Mouse (Mus musculus) lung, postnatal 0 days (tissue): ENCODE data around the gene H2-Eb1. TPM values are rescaled to one million over a fixed set of nuclear protein-coding genes. Genes with fewer than 3 reads are reported as not detected.

Source experiments
- ATAC-seq: fragments of 200-750 bp; cut with Nextera tagmentation; 2 replicates; pipeline ENCODE4 v1.8.0; 2017; ENCODE audit warnings: moderate library complexity
- DNase-seq: peaks from one replicate; pipeline ENCODE4 v3.0.0-alpha.2; 2016; ENCODE audit warnings: low spot score
- H3K27ac ChIP-seq: fragments of 300-500 bp; sonication (generic); 2 replicates; pipeline ENCODE4 v1.5.1; 2014; ENCODE audit warnings: antibody characterized with exemption, mild to moderate bottlenecking, low read length, mixed read lengths
- H3K27me3 ChIP-seq: fragments of 300-500 bp; sonication (generic); replicated peaks from 2 replicates; pipeline ENCODE4 v1.6.1; 2014; ENCODE audit warnings: low read length, mixed read lengths; ENCODE audit not compliant: insufficient read depth
- H3K36me3 ChIP-seq: fragments of 300-500 bp; sonication (generic); 2 replicates; pipeline ENCODE4 v1.6.1; 2014; ENCODE audit warnings: low read length, mixed read lengths; ENCODE audit not compliant: insufficient read depth
- H3K4me1 ChIP-seq: fragments of 300-500 bp; sonication (generic); 2 replicates; pipeline ENCODE4 v1.6.1; 2014; ENCODE audit warnings: antibody characterized with exemption, low read depth, low read length, mixed read lengths; ENCODE audit not compliant: insufficient read depth
- H3K4me2 ChIP-seq: fragments of 300-500 bp; sonication (generic); replicated peaks from 2 replicates; pipeline ENCODE4 v1.6.1; 2014; ENCODE audit warnings: low read depth, mild to moderate bottlenecking, low read length, moderate library complexity, mixed read lengths
- H3K4me3 ChIP-seq: fragments of 300-500 bp; sonication (generic); 2 replicates; pipeline ENCODE4 v1.5.1; 2014; ENCODE audit warnings: low read depth, low read length
- H3K9ac ChIP-seq: fragments of 300-500 bp; sonication (generic); replicated peaks from 2 replicates; pipeline ENCODE4 v1.6.1; 2014; ENCODE audit warnings: low read depth, mild to moderate bottlenecking
- H3K9me3 ChIP-seq: fragments of 300-500 bp; sonication (generic); 2 replicates; pipeline ENCODE4 v1.6.1; 2016; ENCODE audit warnings: low read length, mixed read lengths
- CTCF ChIP-seq: IDR thresholded peaks from 2 replicates; pipeline ENCODE4 v1.5.1; 2016; ENCODE audit warnings: antibody characterized with exemption, mild to moderate bottlenecking
- EP300 ChIP-seq: IDR thresholded peaks from 2 replicates; pipeline ENCODE4 v1.6.1; 2016; ENCODE audit warnings: antibody characterized with exemption, mild to moderate bottlenecking, control low read depth
- WGBS: fragments of 180-500 bp; shearing (Covaris S2); extraction: QIAGEN DNeasy Blood & Tissue Kit; methylation state at CpG from one replicate; pipeline ENCODE4 v1.1.7; 2014; 5-methylcytosine and 5-hydroxymethylcytosine counted together
- polyA plus RNA-seq: library from polyadenylated mRNA; unstranded; fragments of >200 nt; fragmentation: Nextera tagmentation; extraction: Ambion mirVana; gene quantifications from 2 replicates; pipeline ENCODE4 v1.2.1, GENCODE M21; 2015

Gene H2-Eb1
- polyA plus RNA-seq, 1 experiment from 2014 or later = 12.6 TPM

GRCm38 (mm10) chr17:34295307-34295706, 10.4 kb upstream of the H2-Eb1 start:
- Histone ChIP-seq H3K4me1 (no peaks in the 10 kb centered on the region), H3K9me3 (no peaks in the 10 kb centered on the region), H3K27me3 (no peaks in the 10 kb centered on the region), H3K36me3 (no peaks in the 10 kb centered on the region), H3K4me3 (no peak overlapping the region), H3K9ac (no peak overlapping the region), H3K4me2 (no peak overlapping the region), H3K27ac (no peak overlapping the region)
- TF ChIP-seq EP300 (no peak), CTCF (no peak)
- DNase-seq (no peak), ATAC-seq (no peak)

- WGBS = 22% methylated on average over 23 of the region's 23 CpGs
- Histone ChIP-seq H3K9me3 (no peaks in the 10 kb centered on the region), H3K4me2 (peak overlapping the region; percentile 36; the same call in 1 of the 2 replicates), H3K4me1 (no peaks in the 10 kb centered on the region), H3K4me3 (0 out of 2 replicates have a peak overlapping the region, but pooled peaks have one; percentile 8), H3K27ac (no peak overlapping the region), H3K36me3 (no peaks in the 10 kb centered on the region), H3K9ac (no peak overlapping the region), H3K27me3 (no peaks in the 10 kb centered on the region)
- TF ChIP-seq EP300 = no peak
- TF ChIP-seq CTCF = no peak
- peak; percentile 88 for DNase-seq
- ATAC-seq = peak; percentile 76
These were observed 9.5 kb upstream of the H2-Eb1 start for GRCm38 (mm10) chr17:34295891-34296794.

DNA sequence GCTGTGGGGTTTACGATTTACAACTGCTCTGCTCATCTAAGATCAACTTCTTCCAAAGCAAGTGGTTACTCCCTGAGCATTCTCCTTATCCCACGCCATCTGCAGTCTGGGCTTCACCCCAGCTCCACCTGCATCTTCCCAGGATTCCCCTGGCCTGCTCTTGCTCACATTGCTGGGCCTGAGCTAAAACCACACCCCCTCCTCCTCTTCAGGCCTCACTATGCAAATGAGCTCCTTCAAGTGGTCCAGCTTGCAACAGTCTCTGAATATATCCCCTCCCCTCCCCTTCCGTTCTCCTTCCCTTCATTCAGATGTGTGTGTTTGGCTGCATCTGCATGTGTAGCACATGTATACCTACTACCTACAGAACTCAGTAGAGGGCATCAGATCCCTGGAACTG, 6.3 kb upstream of the H2-Eb1 start:
- Histone ChIP-seq H3K27ac (no peak overlapping the region), H3K36me3 (no peaks in the 10 kb centered on the region), H3K27me3 (no peaks in the 10 kb centered on the region), H3K9me3 (no peaks in the 10 kb centered on the region), H3K4me3 (no peak overlapping the region), H3K4me2 (no peak overlapping the region), H3K9ac (no peak overlapping the region), H3K4me1 (no peaks in the 10 kb centered on the region)
- ATAC-seq (no peak), DNase-seq (no peak)
- WGBS = 48% methylated on average over 3 of the region's 3 CpGs
- TF ChIP-seq EP300 (no peak), CTCF (no peak)

- DNase-seq = no peak
- Histone ChIP-seq H3K27ac (no peak overlapping the region), H3K4me1 (no peaks in the 10 kb centered on the region), H3K9ac (no peak overlapping the region), H3K36me3 (no peaks in the 10 kb centered on the region), H3K4me3 (no peak overlapping the region), H3K4me2 (no peak overlapping the region), H3K27me3 (no peaks in the 10 kb centered on the region), H3K9me3 (no peaks in the 10 kb centered on the region)
- 82% methylated on average over 7 of the region's 8 CpGs for WGBS
- TF ChIP-seq CTCF (no peak), EP300 (no peak)
- no peak for ATAC-seq
These were observed 5.6 kb upstream of the H2-Eb1 start for GRCm38 (mm10) chr17:34300071-34300470.

GRCm38 (mm10) chr17:34300691-34301566, 4.7 kb upstream of the H2-Eb1 start:
- Histone ChIP-seq H3K9ac (no peak overlapping the region), H3K27me3 (no peaks in the 10 kb centered on the region), H3K9me3 (no peaks in the 10 kb centered on the region), H3K4me1 (no peaks in the 10 kb centered on the region), H3K4me3 (no peak overlapping the region), H3K36me3 (no peaks in the 10 kb centered on the region), H3K4me2 (no peak overlapping the region), H3K27ac (no peak overlapping the region)
- 68% methylated on average over 23 of the region's 23 CpGs for WGBS
- DNase-seq = no peak
- no peak for TF ChIP-seq EP300
- TF ChIP-seq CTCF = no peak
- ATAC-seq = no peak

DNA sequence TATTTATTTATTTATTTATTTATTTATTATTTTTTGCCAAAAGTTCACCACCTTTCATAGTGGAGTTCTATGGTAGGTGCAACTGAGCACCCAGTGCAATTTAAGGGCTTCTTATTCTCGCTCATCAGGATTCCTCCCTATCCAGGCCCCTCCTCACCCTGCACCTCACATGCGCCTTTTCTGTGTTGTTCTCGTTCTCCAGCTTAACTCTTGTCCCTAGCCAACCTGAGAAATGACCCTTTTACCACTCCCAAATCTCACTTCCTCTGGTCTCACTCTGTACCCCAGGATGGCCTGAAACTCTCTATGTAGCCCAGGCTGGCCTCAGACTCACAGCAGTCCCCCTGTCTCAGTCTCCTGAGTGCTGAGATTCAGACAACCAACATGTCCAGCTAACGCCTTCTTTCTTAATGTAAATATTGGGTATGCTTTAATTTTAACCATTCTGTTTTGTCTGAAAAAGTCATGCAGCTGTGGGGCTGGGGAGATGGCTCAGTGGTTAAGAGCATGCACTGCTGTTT, 3.9 kb upstream of the H2-Eb1 start:
- DNase-seq = no peak
- WGBS = 80% methylated on average over 4 of the region's 4 CpGs
- no peak overlapping the region for H3K9ac ChIP-seq

More for the DNA sequence above, 3.9 kb upstream of the H2-Eb1 start:
- Histone ChIP-seq H3K27ac (no peak overlapping the region), H3K4me2 (no peak overlapping the region), H3K9me3 (no peaks in the 10 kb centered on the region), H3K4me3 (no peak overlapping the region), H3K36me3 (no peaks in the 10 kb centered on the region), H3K27me3 (no peaks in the 10 kb centered on the region), H3K4me1 (no peaks in the 10 kb centered on the region)
- no peak for ATAC-seq
- TF ChIP-seq CTCF = no peak
- TF ChIP-seq EP300 = no peak
